Mouse (Mus musculus): ENCODE measurements around the gene Dnaja4.
"Not testable (repeated sequence)": the region's sequence is repeated elsewhere in the genome, so short reads cannot be mapped to it uniquely, and the experiment has no call there.

Dnaja4 gene

GRCm38 (mm10) chr9:54698318-54699086 lies at the start of gene Dnaja4:
Gene Dnaja4, plus strand, starts transcription at chr9:54698873.
- DNase-seq (ENCODE audit: low spot score in 2 of 2), result no peak

GRCm38 (mm10) chr9:54649360-54649759 lies 49.3 kb upstream of the Dnaja4 start:
- no peak for DNase-seq (ENCODE audit: low spot score in 2 of 2)

- DNase-seq (ENCODE audit: low spot score in 2 of 2), result no peak
Measured at GRCm38 (mm10) chr9:54652778-54653177, 45.9 kb upstream of the Dnaja4 start.

DNA sequence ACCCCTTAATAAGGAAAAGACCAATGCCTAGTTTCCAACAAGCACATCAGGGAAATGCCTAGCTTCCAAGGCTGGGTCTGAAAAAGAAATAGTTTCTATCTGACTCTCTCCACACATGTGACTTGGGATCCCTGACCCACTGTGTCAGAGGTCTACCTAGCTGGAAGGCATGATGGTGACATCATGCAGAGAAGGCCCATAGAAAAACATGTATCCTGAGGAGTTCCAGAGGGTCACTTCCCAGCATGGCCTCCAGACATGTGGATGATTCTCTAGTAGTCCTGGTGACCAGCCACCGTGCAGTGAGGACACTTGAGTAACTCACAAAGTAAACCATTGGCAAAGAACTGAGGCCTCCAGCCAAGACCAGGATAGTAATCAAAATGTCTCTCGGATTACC lies 42.8 kb upstream of the Dnaja4 start:
- DNase-seq (ENCODE audit: low spot score in 2 of 2), result no peak

- DNase-seq (ENCODE audit: low spot score in 2 of 2), result no peak
Measured at GRCm38 (mm10) chr9:54656402-54656801, 42.3 kb upstream of the Dnaja4 start.

GRCm38 (mm10) chr9:54658773-54659172 lies 39.9 kb upstream of the Dnaja4 start:
- DNase-seq (ENCODE audit: low spot score in 2 of 2), result no peak

DNA sequence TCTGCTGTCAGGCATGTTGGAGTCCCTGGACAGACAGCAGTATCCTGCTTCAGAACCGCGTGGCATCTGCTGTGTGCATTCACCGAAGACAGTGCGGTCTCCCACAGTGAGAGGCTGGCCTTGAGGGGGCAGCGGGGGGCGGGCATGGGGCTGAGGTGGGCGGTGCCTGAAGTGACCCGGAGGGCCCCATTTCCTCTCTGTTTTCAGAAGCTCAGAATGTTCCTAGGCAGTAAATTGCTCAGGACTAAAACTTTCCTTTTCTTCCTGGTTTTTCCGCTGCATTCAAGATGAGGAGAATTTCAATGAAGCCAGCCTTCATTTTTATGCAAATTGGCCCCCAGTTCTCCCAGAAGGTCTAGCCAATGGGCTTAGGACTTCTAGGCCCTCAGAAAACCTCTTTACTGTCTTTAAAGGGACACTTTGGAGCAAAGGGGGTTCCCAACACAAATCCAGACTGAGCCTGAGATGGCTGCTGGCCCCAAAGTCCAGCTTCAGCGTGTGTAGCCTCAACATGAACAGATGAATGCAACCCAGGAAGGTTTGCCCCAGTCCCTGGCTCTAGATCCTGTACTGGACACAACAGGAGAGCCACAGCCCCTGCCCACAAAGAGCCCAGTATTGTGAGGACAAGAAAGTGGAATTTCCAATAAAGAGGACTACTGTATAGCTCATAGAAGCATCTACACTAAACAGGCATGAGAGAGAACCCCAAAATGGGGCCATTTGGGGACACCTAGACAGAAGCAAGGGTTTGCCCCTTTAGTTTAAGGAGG lies 36.9 kb upstream of the Dnaja4 start, which contains the start of gene Acsbg1:
Gene Acsbg1 (minus strand): TSS at position 266 of the 773 bp plus-strand sequence.
- DNase-seq (ENCODE audit: low spot score in 2 of 2), result peak; percentile 10 to 18

GRCm38 (mm10) chr9:54664358-54664757 lies 34.3 kb upstream of the Dnaja4 start:
- peak in 1 of 2 experiments; percentile 20 for DNase-seq (ENCODE audit: low spot score in 2 of 2)

GRCm38 (mm10) chr9:54666116-54666515 lies 32.6 kb upstream of the Dnaja4 start:
- DNase-seq (ENCODE audit: low spot score in 2 of 2), result no peak

- DNase-seq (ENCODE audit: low spot score in 2 of 2), result peak in 1 of 2 experiments; percentile 62
Measured at GRCm38 (mm10) chr9:54668455-54668854, 30.2 kb upstream of the Dnaja4 start.

DNA sequence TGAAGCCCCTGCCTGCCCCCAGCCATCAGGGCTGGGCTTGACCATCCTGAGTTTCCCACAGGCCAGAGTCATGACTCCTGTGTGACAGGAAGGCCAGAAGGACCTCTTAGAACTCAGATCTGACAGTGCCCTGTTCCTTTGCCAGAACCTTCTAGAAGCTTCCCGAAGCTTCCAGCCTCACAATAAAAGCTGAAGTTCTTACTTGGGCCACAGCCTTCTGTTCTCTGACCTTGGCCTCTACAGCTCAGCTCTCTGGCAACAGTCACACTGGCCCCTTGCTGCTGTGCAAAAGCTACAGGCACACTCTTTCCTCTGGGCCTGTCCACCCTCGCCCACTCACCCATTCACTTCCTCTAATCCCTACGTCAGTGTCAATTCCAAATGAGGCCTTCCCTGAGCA lies 26.7 kb upstream of the Dnaja4 start:
- no peak for DNase-seq (ENCODE audit: low spot score in 2 of 2)

GRCm38 (mm10) chr9:54673887-54674286 lies 24.8 kb upstream of the Dnaja4 start:
- no peak for DNase-seq (ENCODE audit: low spot score in 2 of 2)

DNA sequence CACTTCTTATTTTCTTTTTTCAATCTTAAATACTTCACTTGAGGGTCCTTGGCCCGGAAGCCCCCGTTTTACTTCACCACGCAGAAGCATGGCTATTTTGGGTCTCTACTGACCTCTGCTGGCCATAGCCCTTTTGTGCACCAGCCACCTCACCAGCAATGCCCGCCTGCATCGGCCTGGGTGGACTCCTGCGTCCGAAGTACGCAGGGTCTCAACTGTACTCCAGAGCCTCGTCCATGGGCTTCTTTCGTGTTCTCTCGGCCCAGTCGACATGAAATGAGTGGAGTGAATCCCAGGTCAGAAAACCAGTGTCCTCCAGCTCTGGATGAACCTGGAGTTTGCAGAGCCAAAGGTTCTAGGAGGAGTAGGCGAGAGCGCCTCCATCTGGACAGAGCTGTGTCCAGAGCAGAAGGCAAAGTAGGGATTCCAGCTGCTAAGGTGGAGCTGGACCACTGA lies 22.1 kb upstream of the Dnaja4 start:
- DNase-seq (ENCODE audit: low spot score in 2 of 2), result peak in 1 of 2 experiments; percentile 80

- no peak for DNase-seq (ENCODE audit: low spot score in 2 of 2)
Measured at GRCm38 (mm10) chr9:54682846-54683245, 15.8 kb upstream of the Dnaja4 start.

DNA sequence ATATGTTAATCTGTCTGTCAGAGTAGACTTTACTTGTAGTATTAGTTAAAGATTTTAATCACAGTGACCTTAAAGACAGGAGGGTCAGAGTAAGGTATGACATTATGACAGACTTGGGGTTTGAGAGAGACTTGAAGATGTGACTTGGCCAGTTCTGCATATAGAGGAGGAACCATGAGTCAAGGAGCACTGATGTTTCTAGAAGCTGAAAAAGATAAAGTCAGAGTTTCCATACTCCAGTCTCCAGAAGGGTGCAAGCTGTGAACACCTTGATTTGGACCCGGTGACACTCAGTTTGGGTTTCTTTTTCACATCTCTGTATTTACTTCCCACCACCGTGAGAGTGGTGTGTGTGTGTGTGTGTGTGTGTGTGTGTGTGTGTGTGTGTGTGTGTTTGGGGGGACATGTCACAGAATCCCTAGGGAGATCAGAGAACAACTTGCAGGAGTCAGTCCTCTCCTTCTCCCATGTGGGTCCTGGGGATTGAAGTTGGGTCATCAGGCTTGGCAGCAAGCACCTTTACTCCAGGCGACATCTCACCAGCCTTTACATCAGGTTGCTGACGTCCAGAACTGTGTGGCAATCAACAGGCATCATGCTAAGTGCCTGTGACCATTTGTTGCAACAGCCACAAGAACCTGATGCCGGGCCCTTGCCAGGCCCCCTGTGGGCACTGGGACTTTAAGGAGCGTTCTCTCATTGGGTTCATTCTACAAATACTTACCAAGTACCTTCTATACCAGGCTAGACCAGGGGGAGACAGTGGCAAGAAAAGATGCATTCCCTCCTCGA lies 14.7 kb upstream of the Dnaja4 start:
- DNase-seq (ENCODE audit: low spot score in 2 of 2), result no peak

DNA sequence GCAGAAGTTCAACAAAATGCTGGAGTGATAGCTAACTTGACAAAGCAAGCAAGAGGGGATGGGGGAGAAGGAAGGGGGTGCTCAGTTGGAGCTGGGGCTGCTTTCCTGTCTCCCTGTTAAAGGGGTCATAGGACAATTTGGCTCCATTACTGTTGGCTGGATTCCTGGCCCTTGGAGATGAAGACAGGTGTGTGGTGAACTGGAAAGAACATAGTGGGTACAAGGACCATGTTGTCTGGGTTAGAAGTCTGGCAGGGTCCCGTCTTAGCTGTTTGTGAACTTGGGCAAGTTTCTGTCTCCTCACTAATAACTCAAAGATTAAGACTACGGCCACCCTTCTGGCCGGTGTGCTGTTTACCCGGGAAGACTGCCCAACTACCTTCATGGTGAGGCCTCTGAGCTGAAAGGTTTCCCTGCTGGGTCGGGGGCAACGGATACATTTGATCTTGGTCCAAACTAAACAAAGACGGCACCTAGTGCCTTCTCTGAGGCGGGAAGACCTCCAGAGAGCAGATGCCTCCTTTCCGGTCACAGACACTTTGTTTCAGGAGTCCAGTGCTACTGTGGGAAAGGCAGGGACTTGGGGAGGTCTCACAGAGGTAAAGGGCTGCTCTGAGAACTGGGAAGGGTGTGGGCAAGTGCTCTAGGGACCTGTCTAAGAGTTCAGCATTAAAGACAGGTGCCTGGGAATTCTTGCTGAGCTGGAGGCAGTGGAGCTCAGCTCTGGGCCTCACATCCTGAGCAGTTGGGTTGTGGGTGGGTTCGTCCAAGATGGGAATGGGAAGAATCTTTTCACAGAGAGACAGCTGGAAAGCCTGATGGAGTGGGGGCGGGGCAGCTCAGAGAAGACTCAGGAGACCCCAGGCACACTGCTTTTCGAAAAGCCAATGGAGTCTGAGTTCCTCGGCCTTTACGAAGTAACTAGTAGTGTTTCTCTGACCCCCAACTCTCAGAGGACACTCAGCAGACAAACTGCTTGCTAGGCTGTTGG lies 11.1 kb upstream of the Dnaja4 start:
- no peak for DNase-seq (ENCODE audit: low spot score in 2 of 2)

- no peak for DNase-seq (ENCODE audit: low spot score in 2 of 2)
Measured at GRCm38 (mm10) chr9:54689446-54689845, 9.2 kb upstream of the Dnaja4 start.

- DNase-seq (ENCODE audit: low spot score in 2 of 2), result not testable (repeated sequence)
Measured at GRCm38 (mm10) chr9:54690697-54691096, 8.0 kb upstream of the Dnaja4 start.

DNA sequence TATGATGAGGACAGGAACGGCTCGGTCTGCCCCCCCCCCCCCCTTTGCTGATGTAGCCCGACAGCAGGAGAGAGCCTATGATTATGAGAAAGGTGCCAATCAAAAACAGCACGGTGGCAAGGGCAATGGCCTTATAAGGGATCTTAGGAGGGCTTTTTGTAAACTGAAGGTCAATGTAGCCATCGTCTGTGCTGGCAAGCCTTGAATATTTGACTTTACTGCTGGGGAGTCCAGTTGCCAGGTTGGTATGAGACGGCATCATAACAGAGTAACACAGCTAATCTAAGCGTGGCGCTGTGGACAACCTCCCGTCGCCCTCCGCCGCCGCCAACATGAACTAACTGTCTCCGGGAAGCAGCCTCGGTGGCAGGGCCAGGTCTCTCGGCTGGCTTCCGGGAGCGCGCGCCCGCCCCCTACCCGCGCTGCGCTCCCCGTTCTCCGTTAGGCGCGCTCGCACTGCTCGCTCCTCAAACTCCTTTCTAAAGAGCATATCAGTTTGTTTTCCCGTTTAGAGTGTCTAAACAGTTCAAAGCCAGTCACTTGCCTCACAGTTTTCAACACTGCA lies 7.3 kb upstream of the Dnaja4 start:
- DNase-seq (ENCODE audit: low spot score in 2 of 2), result not testable (repeated sequence)

- no peak for DNase-seq (ENCODE audit: low spot score in 2 of 2)
Measured at GRCm38 (mm10) chr9:54699087-54699344, 343 bp downstream of the Dnaja4 start.

All from left cerebral cortex, adult 9 months (tissue).